Mouse (Mus musculus): Measurements from ENCODE around the gene Gucy1a1.
"Not testable (repeated sequence)": the region's sequence is repeated elsewhere in the genome, so short reads cannot be mapped to it uniquely, and the experiment has no call there.

Gucy1a1 gene

GRCm38 (mm10) chr3:82145126-82145901, at the start of gene Gucy1a1:
Gene Gucy1a1, minus strand, starts transcription at chr3:82145789.
- DNase-seq, result peak; percentile 33

DNA sequence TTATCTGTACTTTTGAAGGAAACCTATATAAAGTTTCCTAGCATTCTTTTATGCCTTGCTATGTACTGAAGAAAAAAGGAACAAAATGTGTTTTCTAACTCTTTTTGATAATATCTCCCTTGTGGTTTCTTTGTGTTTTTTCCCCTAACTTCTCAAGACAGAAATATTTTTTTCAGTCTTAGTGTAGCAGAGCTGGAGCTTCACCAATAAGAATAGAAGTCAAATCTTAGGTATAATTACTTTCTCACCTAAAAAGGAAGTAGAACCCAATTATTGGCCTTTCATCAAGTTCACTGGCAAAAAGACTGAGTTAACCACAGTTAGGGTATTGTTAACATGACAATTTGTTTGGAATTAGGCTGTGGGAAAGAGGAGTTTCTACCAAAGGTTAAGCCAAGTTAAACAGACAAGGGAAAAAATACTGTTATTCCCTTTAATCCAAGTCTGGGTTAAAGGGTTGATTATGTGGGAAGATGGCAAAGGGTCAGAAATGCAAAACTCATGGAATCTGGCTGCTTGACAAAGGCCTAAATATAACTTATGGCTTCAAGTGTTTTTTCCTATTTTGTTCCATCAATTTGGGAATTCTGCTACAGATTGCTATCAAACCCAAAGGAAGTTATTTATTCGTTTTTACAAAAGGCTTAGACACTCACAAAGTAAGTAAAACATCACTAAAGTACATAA, 46.1 kb upstream of the Gucy1a1 start:
- peak; percentile 20 for DNase-seq

GRCm38 (mm10) chr3:82185626-82186025, 40.0 kb upstream of the Gucy1a1 start:
- DNase-seq, result no peak

GRCm38 (mm10) chr3:82181500-82181899, 35.9 kb upstream of the Gucy1a1 start:
- no peak for DNase-seq

DNA sequence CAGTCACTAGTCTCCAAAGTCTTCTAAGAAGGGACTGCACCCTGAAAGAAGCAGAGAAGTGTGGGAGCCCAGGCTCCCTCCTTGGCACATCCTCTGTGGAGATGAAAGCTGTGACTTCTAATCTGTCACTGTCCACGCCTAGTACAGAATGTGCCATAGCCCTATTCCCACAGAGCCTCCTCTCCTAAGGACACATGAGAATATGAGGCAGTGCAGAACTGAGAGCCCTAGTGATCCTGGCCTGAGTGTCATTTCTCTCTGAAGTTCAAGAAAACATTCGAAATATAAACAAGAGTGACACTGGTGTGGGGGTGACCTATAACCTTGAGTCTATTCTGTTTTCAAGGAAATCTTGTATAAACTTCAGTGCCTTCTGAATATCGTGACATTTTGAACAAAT, 34.7 kb upstream of the Gucy1a1 start:
- peak; percentile 11 for DNase-seq

- peak; percentile 7 for DNase-seq
Measured at GRCm38 (mm10) chr3:82175501-82175900, 29.9 kb upstream of the Gucy1a1 start.

DNA sequence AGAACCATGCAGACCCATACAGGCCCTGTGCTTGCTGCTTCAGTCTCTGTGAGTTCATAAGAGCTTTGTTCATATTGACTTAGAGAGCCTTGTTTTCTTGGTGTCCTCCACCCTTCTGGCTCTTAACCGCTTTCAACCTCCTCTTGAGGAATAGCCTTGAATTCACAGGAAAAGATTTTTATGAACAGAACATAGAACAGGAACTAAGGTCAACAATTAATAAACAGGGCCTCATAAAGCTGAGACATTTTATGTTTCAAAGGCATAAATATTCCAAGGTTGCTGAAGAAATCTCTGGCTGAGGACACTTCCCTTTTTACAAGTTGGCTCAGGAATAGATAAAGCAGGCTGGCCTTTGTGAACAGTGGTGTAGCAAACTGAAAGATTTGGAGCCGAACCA, 21.5 kb upstream of the Gucy1a1 start:
- DNase-seq, result peak; percentile 22

DNA sequence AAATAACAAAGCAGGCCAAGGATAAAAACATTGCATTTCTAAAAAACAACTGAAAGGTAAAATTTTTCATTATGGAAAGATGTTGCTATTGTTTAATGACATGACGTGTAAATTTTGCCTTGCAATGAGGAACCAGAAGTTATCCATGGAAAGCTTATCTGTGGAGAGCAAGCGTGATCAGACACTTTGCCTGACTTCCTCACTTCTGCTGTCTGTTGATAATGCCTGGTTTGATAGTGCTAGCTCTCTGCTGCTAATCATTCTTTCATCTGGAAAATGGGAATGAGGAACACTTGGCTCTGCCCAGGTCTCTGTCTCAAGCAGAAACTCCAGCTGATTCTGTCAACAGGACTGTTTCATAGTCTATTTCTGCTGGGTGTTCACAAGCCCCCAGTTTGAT, 20.3 kb upstream of the Gucy1a1 start:
- no peak for DNase-seq

DNA sequence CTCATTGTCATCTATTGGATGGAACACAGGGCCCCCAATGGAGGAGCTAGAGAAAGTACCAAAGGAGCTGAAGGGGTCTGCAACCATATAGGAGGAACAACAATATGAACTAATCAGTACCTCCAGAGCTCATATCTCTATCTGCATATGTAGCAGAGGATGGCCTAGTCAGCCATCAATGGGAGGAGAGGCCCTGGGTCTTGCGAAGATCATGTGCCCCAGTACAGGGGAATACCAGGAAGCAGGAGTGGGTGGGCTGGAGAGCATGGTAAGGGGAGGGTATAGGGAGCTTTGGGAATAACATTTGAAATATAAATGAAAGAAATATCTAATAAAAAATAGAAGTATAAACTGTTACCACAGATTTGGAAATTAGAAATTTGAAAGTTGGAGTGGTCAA, 17.4 kb upstream of the Gucy1a1 start:
- DNase-seq, result not testable (repeated sequence)

GRCm38 (mm10) chr3:82145978-82146377, 389 bp upstream of the Gucy1a1 start:
- DNase-seq, result no peak

GRCm38 (mm10) chr3:82144725-82145125, 864 bp downstream of the Gucy1a1 start:
- no peak for DNase-seq

DNA sequence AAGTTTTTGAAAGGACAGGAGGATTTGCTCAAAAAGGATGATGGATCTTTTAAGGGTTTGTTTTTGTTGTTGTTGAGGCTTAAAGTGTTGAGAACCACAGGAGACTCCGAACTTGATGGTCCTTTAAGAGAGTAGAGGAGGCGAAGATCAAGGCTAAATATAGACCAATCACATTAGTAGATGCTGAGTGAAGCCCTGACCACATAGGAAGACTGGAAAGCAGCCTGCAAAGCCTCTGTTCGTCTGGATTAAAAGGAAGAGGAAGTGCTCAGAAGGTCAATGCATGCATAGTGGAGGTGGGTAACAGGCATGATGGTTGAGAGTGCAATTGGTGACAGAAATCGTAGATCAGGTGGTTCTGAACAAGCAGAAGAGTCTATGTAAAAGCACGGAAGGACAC, 4.8 kb downstream of the Gucy1a1 start:
- DNase-seq, result no peak

DNA sequence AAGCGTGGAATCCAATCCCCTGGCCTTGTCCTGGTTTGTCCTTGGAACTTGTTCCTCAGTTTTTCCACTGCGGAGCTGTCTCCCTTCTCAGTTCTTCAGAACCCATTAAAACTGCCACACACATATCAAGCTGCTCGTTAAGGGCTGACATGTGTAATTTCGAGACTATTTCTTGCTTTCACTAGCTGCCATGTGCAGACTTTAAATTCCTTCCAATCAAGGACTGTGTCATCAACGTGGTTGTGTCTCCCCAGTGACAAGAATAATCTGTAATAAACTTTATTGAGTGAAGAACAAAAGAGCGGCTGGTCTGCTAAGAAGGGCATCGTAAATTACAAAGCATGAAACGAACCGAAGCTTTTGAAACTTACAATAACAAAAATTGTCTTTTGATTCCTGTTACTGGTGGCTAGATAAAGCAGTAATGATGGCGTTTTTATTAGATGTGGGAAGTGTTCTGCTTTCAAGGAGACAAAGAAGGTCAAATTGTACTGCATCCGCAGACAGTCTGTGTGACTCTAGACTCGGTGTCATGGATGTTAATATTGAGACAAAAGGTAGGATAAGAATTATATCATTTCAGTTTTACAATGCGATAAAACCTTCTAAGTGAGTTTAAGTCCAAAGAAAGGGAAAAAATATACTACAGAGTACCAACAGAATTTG, 7.5 kb downstream of the Gucy1a1 start:
- no peak for DNase-seq

GRCm38 (mm10) chr3:82135483-82135882, 10.1 kb downstream of the Gucy1a1 start:
- DNase-seq, result no peak

GRCm38 (mm10) chr3:82129258-82129657, 16.3 kb downstream of the Gucy1a1 start:
- DNase-seq, result no peak

DNA sequence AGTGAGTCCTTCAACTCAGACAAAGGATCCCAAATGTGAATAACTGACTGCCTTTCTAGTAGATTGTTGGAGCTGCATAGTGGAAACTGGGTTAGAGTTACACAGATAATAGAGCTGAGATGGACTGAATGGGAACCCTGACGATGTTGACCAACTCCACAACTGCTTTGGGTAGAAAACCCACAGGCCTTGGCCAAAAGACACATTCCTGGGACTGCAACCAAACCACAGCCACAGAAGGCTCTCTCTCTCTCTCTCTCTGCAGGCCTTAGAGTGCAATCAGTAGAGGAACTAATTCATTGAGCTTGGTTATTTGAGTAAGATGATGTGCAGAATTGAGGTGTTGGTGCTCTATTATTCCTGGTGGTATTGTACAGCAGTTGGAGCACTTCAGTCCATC, 21.0 kb downstream of the Gucy1a1 start:
- no peak for DNase-seq

- peak; percentile 19 for DNase-seq
Measured at GRCm38 (mm10) chr3:82118916-82119315, 26.7 kb downstream of the Gucy1a1 start.

- peak; percentile 40 for DNase-seq
Measured at GRCm38 (mm10) chr3:82112439-82112838, 33.1 kb downstream of the Gucy1a1 start.

DNA sequence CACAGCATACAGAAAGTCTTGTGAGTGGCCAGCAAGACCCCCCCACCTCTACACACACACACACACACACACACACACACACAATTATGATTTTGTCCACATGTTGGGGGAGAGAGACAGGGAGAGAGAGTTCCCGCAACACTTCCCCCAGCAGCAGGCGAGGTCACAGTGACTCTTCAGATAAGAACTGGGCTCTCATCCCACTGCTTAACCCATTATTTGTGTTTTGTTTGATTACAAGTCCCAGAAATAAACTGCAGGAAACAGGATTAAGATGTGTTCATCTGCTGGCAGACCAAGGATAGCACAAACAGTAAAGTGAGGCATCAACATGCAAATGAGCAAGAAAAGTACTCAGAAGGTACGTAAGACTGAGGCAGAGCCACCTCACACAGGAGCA, 33.6 kb downstream of the Gucy1a1 start:
- peak; percentile 12 for DNase-seq

DNA sequence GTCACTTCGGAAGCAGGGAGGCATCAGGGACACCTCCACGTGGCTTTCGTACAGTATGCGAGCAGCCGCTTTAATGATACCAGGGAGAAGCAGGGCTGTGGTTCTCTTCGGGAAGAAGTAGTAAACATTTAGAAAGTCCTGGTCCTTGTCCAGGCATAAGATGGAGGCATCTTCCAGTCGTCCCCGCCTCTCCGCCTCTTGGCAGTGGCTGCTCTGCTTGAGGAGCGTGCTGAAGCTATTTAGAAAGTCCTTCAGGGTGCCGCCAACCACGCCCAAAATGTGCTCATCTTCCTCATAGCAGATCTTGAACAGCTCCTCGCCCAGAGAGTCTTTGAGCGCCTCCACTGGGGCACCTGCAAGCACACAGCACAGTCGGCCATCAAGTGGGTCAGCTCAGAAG, 36.6 kb downstream of the Gucy1a1 start:
- no peak for DNase-seq

DNA sequence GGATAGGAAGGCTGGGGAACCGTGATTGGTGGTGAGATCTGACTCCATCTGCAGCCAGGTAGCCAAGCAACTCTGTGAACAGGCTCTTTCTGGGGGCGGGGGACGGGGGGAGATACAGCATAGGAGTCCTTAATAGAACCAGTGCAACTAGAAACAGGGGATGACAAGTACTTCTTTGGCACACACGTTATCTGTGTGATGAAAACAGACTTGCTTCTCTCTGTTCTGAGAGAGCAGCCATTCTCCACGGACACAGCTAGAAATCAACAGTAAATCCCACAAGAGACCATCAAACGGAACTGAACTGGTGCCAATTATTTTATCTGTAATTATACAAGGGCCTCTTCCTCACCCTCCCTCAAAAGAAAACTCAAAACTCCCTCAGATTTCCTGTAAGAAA, 41.4 kb downstream of the Gucy1a1 start:
- DNase-seq, result no peak

DNA sequence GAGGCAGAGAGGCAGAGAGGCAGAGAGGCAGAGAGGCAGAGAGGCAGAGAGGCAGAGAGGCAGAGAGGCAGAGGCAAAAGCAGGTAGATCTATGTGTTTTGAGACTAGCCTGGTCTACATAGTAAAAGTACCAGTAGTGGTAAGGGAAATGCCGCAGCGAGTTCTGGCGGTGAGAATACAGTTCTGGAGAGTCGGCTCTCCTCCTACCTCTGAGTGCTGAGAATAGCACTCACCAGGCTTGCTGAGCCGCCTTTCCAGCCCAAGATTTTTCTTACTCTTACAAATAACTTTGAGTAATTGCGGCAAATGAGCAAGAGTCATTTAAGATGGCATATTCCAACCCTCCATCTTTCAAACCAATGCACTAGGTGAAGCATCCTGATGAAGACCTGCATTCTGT, 46.5 kb downstream of the Gucy1a1 start:
- DNase-seq, result no peak

- DNase-seq, result no peak
Measured at GRCm38 (mm10) chr3:82096801-82097200, 48.8 kb downstream of the Gucy1a1 start.
